Mouse (Mus musculus): ENCODE data around the gene Zswim4. TPM values are rescaled to one million over a fixed set of nuclear protein-coding genes. Genes with fewer than 3 reads are reported as not detected.

The Zswim4 gene
- polyA plus RNA-seq, 1 experiment from 2014 or later, result 11.0 TPM

- Histone ChIP-seq H3K9me3 (ENCODE audit: control insufficient read depth, low read length) (no peaks in the 10 kb centered on the region), H3K27me3 (replicated peaks; ENCODE audit: control insufficient read depth, insufficient read depth, low read length) (no peaks in the 10 kb centered on the region), H3K4me2 (ENCODE audit: low read depth, low read length) (no peak overlapping the region), H3K27ac (replicated peaks; ENCODE audit: low read depth, low read length) (no peak overlapping the region), H3K4me1 (ENCODE audit: control insufficient read depth, insufficient read depth, low read length) (no peaks in the 10 kb centered on the region), H3K9ac (ENCODE audit: low read depth, low read length) (no peak overlapping the region), H3K36me3 (ENCODE audit: control insufficient read depth, insufficient read depth, low read length) (peaks cover 42% of the 10 kb centered on the region), H3K4me3 (ENCODE audit: low read depth, low read length) (no peak overlapping the region)
- DNase-seq (ENCODE audit: low spot score), result no peak
- WGBS, result 88% methylated on average over 5 of the region's 5 CpGs
- no peak for ATAC-seq (ENCODE audit: low read depth)
Measured at GRCm38 (mm10) chr8:84170096-84170495, 66.8 kb downstream of the Zswim4 start.

GRCm38 (mm10) chr8:84167696-84168095 is 69.2 kb downstream of the Zswim4 start:
- ATAC-seq (ENCODE audit: low read depth) (no peak), DNase-seq (ENCODE audit: low spot score) (no peak)
- H3K27me3 ChIP-seq (replicated peaks; ENCODE audit: control insufficient read depth, insufficient read depth, low read length), result no peaks in the 10 kb centered on the region
- no peak overlapping the region for H3K27ac ChIP-seq (replicated peaks; ENCODE audit: low read depth, low read length)
- WGBS, result 95% methylated on average over 2 of the region's 2 CpGs
- no peak overlapping the region for H3K4me3 ChIP-seq (ENCODE audit: low read depth, low read length)
- H3K9me3 ChIP-seq (ENCODE audit: control insufficient read depth, low read length), result no peaks in the 10 kb centered on the region
- no peak overlapping the region for H3K4me2 ChIP-seq (ENCODE audit: low read depth, low read length)
- H3K9ac ChIP-seq (ENCODE audit: low read depth, low read length), result no peak overlapping the region
- no peaks in the 10 kb centered on the region for H3K4me1 ChIP-seq (ENCODE audit: control insufficient read depth, insufficient read depth, low read length)
- peaks cover 19% of the 10 kb centered on the region for H3K36me3 ChIP-seq (ENCODE audit: control insufficient read depth, insufficient read depth, low read length)

MicroRNAs encoded within 50 kb of the gene (microRNA counts, 519-probe panel; counts per million panel counts)
- microRNA mmu-miR-181c (2,755 counts per million, percentile 59 among the panel's probes with 10 or more counts), microRNA mmu-miR-23a (3,757 counts per million, percentile 87 among the panel's probes with 10 or more counts), microRNA mmu-miR-27a (4,033 counts per million, percentile 93 among the panel's probes with 10 or more counts)

Small RNA genes within 50 kb of the gene (microRNA-seq; reads per million reads assigned to microRNA genes)
- gene Mir181c (ENCODE audit: borderline number of aligned reads) (4,349 reads per million, percentile 89 among the genes with 10 or more reads in this experiment), gene Mir181d (ENCODE audit: borderline number of aligned reads) (2,789 reads per million, percentile 85 among the genes with 10 or more reads in this experiment), gene Mir23a (ENCODE audit: borderline number of aligned reads) (23,371 reads per million, percentile 97 among the genes with 10 or more reads in this experiment), gene Mir24-2 (ENCODE audit: borderline number of aligned reads) (not detected), gene Mir27a (ENCODE audit: borderline number of aligned reads) (403 reads per million, percentile 67 among the genes with 10 or more reads in this experiment), gene Mir3074-2 (ENCODE audit: borderline number of aligned reads) (not detected)

Other genes starting within 250 kb of the Zswim4 start
- gene Samd1, start 239.4 kb downstream of the Zswim4 start, polyA plus RNA-seq (2014; fragmentation: Nextera tagmentation; extraction: Ambion mirVana), result 15.9 and 18.5 TPM in 2 replicates
- 0.77 and 1.1 TPM in 2 replicates for gene 1700067K01Rik, start 235.6 kb downstream of the Zswim4 start, polyA plus RNA-seq (2014; fragmentation: Nextera tagmentation; extraction: Ambion mirVana)
- 0.66 and 1.4 TPM in 2 replicates for gene 2210011C24Rik, start 224.9 kb downstream of the Zswim4 start, polyA plus RNA-seq (2014; fragmentation: Nextera tagmentation; extraction: Ambion mirVana)
- 3.3 and 3.6 TPM in 2 replicates for gene Palm3, start 215.6 kb downstream of the Zswim4 start, polyA plus RNA-seq (2014; fragmentation: Nextera tagmentation; extraction: Ambion mirVana)
- 1.5 and 1.8 TPM in 2 replicates for gene Il27ra, start 194.5 kb downstream of the Zswim4 start, polyA plus RNA-seq (2014; fragmentation: Nextera tagmentation; extraction: Ambion mirVana)
- gene Rln3, start 192.1 kb downstream of the Zswim4 start, polyA plus RNA-seq (2014; fragmentation: Nextera tagmentation; extraction: Ambion mirVana), result 0.47 TPM in 1 of 2 replicates, not detected in the other
- 2.1 and 2.3 TPM in 2 replicates for gene Gm10643, start 171.9 kb downstream of the Zswim4 start, polyA plus RNA-seq (2014; fragmentation: Nextera tagmentation; extraction: Ambion mirVana)
- gene Rfx1, start 170.2 kb downstream of the Zswim4 start, polyA plus RNA-seq (2014; fragmentation: Nextera tagmentation; extraction: Ambion mirVana), result 9.1 and 10.0 TPM in 2 replicates
- 8.4 and 9.9 TPM in 2 replicates for gene Dcaf15, start 132.3 kb downstream of the Zswim4 start, polyA plus RNA-seq (2014; fragmentation: Nextera tagmentation; extraction: Ambion mirVana)
- 1.7 and 2.4 TPM in 2 replicates for gene Podnl1, start 111.1 kb downstream of the Zswim4 start, polyA plus RNA-seq (2014; fragmentation: Nextera tagmentation; extraction: Ambion mirVana)
- gene Cc2d1a, start 89.1 kb downstream of the Zswim4 start, polyA plus RNA-seq (2014; fragmentation: Nextera tagmentation; extraction: Ambion mirVana), result 20.2 and 21.3 TPM in 2 replicates
- gene 4930432K21Rik, start 89.0 kb downstream of the Zswim4 start, polyA plus RNA-seq (2014; fragmentation: Nextera tagmentation; extraction: Ambion mirVana), result 0.77 and 1.0 TPM in 2 replicates
- gene Nanos3, start 51.8 kb downstream of the Zswim4 start, polyA plus RNA-seq (2014; fragmentation: Nextera tagmentation; extraction: Ambion mirVana), result 3.0 and 4.5 TPM in 2 replicates
- gene D8Ertd738e, start 12.7 kb upstream of the Zswim4 start, polyA plus RNA-seq (2014; fragmentation: Nextera tagmentation; extraction: Ambion mirVana), result 371 and 387 TPM in 2 replicates
- 50.3 and 56.7 TPM in 2 replicates for gene Mri1, start 20.3 kb upstream of the Zswim4 start, polyA plus RNA-seq (2014; fragmentation: Nextera tagmentation; extraction: Ambion mirVana)
- gene Ccdc130, start 33.3 kb upstream of the Zswim4 start, polyA plus RNA-seq (2014; fragmentation: Nextera tagmentation; extraction: Ambion mirVana), result 18.4 and 19.6 TPM in 2 replicates
- 4.5 and 5.8 TPM in 2 replicates for gene Cacna1a, start 151.4 kb upstream of the Zswim4 start, polyA plus RNA-seq (2014; fragmentation: Nextera tagmentation; extraction: Ambion mirVana)

Measured in embryonic facial prominence, embryonic 14.5 days (tissue).